Mouse (Mus musculus): ENCODE measurements around the gene Rybp.

DNA sequence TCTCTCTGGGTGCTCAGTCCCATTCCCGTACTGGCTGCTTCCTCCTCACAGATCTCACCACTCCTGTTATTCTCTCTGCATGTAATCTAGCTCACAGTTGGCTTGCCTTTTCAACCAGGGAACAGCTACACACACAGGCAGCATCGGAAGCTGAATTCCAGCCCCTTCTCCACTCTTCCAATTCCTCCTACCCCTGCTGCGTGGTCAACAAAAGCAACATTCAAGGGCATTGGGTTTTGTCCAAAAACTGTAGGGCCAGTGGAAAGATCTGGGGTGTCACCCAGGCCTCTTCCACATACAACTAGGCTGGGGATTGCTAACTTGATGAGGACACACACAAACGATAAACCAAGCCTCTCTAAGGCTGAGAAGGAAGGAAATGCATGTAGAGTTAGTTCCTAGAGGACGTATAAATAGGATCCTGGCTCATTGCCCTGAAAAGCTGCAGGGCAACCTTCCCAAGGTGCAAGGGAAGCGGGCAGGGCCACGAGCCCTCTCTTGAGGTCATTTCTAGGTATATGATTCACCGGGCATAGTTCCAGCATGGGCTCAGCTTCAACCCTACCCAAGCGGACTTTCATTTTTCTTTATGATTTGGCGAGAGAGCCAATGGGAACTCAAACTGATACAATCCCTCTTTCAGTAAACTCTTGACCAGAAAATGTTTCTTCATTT, 36.6 kb upstream of the Rybp start:
- TF ChIP-seq CTCF (IDR thresholded peaks at IDR 0.05; ENCODE audit: low read depth) (no peak), EP300 (IDR thresholded peaks at IDR 0.05; ENCODE audit: low read depth) (no peak)

Data from liver, postnatal 0 days (tissue).